Mouse (Mus musculus) midbrain, embryonic 12.5 days (tissue): ENCODE results near the gene Ddb1. TPM values are rescaled to one million over a fixed set of nuclear protein-coding genes. Genes with fewer than 3 reads are reported as not detected.
"Not testable (repeated sequence)": the region's sequence is repeated elsewhere in the genome, so short reads cannot be mapped to it uniquely, and the experiment has no call there.

Experiments used
- ATAC-seq: fragments of 200-750 bp; cut with Nextera tagmentation; 2 replicates; pipeline ENCODE4 v1.8.0; 2017; ENCODE audit warnings: low read depth, moderate TSS enrichment, moderate library complexity; ENCODE audit not compliant: low FRiP score
- H3K27ac ChIP-seq: fragments of 300-500 bp; sonication (generic); replicated peaks from 2 replicates; pipeline ENCODE4 v1.5.1; 2016; ENCODE audit warnings: mild to moderate bottlenecking
- H3K27me3 ChIP-seq: fragments of 300-500 bp; sonication (generic); 2 replicates; pipeline ENCODE4 v1.6.1; 2016; ENCODE audit warnings: mild to moderate bottlenecking
- H3K36me3 ChIP-seq: fragments of 300-500 bp; sonication (generic); 2 replicates; pipeline ENCODE4 v1.6.1; 2016
- H3K4me1 ChIP-seq: fragments of 300-500 bp; sonication (generic); 2 replicates; pipeline ENCODE4 v1.6.1; 2016
- H3K4me2 ChIP-seq: fragments of 300-500 bp; sonication (generic); replicated peaks from 2 replicates; pipeline ENCODE4 v1.6.1; 2016; ENCODE audit warnings: mild to moderate bottlenecking, moderate library complexity
- H3K4me3 ChIP-seq: fragments of 300-500 bp; sonication (generic); 2 replicates; pipeline ENCODE4 v1.5.1; 2016; ENCODE audit warnings: mild to moderate bottlenecking
- H3K9ac ChIP-seq: fragments of 300-500 bp; sonication (generic); replicated peaks from 2 replicates; pipeline ENCODE4 v1.6.1; 2016; ENCODE audit warnings: mild to moderate bottlenecking, moderate library complexity
- H3K9me3 ChIP-seq: fragments of 300-500 bp; sonication (generic); 2 replicates; pipeline ENCODE4 v1.6.1; 2016; ENCODE audit warnings: mild to moderate bottlenecking
- WGBS: fragments of 180-500 bp; shearing (Covaris S2); methylation state at CpG from one replicate; pipeline ENCODE4 v1.1.7; 2016; 5-methylcytosine and 5-hydroxymethylcytosine counted together
- polyA plus RNA-seq: library from polyadenylated mRNA; unstranded; fragments of >200 nt; fragmentation: Nextera tagmentation; extraction: Ambion mirVana; gene quantifications from 2 replicates; pipeline ENCODE4 v1.2.1, GENCODE M21; 2016

Gene Ddb1
- 406 and 413 TPM in 2 replicates for polyA plus RNA-seq

DNA sequence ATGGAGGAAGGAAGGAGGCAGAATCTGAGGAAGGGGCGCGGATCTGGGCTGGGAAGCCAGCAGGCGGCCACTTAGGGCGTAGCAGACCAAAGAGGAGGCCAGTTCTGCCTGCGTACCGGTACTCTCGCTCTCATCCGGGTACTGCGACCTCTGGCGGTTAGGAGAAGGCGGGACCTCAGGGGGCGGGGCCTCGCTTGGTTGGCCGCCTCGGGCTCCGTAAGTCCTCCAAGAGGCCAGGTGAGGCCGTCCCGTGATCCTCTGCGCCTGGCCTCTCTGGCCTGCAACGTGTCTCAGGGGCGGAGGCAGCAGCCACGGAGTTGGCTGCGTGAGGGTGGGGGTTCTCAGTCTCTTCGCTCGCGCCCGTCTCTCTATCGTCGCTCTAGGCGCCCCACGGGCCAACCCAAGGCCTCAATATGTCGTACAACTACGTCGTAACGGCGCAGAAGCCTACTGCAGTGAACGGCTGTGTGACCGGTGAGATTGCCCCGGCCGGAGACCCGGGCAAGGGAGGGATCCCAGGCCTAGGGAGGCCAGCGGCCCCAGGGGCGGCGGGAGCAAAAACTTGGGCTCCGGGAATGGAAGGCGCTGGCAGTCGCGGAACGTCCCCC is at the start of gene Ddb1, which contains the start of gene Tkfc:
Ddb1 (plus strand) TSS at position 35 of the 608 bp plus-strand sequence.
Tkfc (minus strand) TSS at position 362 of the 608 bp plus-strand sequence.
- H3K9me3 ChIP-seq = no peaks in the 10 kb centered on the region
- under 1% methylated on average over 49 of the region's 49 CpGs for WGBS
- peak within 1 kb of the TSS; percentile 86 for H3K4me2 ChIP-seq
- H3K27ac ChIP-seq = peak within 1 kb of the TSS; percentile 90
- H3K4me3 ChIP-seq = peak within 1 kb of the TSS; percentile 96
- peaks cover 31% of the 10 kb centered on the region for H3K36me3 ChIP-seq
- peak within 1 kb of the TSS; percentile 94 for H3K9ac ChIP-seq
- ATAC-seq = peak; percentile 97
- H3K27me3 ChIP-seq = no peaks in the 10 kb centered on the region
- H3K4me1 ChIP-seq = peaks cover 33% of the 10 kb centered on the region

DNA sequence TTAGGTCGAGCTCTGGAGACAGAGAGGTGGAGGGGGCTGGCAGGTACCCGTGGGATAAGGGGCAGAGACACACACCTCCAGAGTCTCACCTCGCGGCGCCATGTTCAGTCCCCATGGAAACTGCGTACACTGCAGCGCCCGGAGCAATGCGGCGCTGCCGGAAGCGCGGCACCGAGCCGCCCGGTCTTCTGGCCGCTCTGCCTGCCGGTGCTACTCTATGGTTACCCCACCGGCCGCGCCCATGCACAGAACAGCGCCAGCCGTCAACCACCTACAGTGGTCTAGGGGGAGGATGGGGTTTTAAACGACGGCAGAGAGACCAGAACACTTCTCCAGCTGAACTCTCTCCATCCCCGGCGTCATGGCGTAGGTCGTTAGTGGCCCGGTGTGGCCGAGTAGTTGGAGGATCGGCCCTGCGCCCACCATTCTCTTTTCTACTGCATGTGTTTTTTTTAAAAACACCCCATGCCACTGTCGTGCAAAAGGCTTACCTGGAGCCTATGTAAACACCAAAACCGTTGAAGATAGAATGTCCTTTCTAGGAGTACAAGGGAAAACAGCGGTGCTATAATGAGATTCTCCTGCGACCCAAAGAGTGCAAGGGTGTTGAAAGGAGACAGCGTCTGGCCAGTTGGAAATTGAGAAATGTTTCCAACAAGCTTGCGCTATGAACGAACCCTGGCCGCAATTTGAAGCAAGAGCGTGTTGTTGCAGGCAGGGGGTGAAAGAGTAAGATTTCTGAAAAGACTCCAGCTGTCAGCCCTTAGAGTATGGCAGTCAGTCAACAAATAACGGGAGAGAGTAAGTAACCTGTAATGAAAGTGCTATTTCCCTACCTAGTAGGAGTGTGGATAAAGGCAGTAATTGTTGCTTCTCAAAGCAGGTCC is 49.3 kb upstream of the Ddb1 start, which contains the start of gene Tmem216:
Tmem216 (minus strand) TSS at position 615 of the 887 bp plus-strand sequence.
- 2% methylated on average over 43 of the region's 43 CpGs for WGBS
- H3K9me3 ChIP-seq = no peaks in the 10 kb centered on the region
- peak; percentile 99 for ATAC-seq
- peak within 1 kb of the TSS; percentile 77 for H3K27ac ChIP-seq
- peak within 1 kb of the TSS; percentile 66 for H3K4me3 ChIP-seq
- H3K27me3 ChIP-seq = no peaks in the 10 kb centered on the region
- H3K4me1 ChIP-seq = peaks cover 18% of the 10 kb centered on the region
- peak within 1 kb of the TSS; percentile 75 for H3K9ac ChIP-seq
- peaks cover 18% of the 10 kb centered on the region for H3K36me3 ChIP-seq
- peak within 1 kb of the TSS; percentile 74 for H3K4me2 ChIP-seq

DNA sequence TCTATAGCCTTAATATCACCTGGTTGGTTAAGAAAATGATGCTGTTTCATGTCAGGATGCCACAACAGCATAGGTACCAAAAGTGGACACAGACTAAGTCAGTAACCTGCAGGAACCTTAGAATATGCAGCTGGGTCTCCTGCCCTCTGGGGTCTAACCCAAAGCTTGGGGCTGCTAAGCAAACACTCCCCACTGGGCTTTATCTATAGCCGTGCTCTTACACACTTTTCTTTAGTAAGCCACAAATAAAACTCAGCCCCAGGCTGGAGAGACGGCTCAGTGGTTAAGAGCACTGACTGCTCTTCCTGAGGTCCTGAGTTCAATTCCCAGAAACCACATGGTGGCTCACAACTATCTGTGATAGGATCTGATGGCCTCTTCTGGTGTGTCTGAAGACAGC is 48.1 kb upstream of the Ddb1 start:
- H3K36me3 ChIP-seq = peaks cover 8% of the 10 kb centered on the region
- WGBS = 82% methylated on average over 2 of the region's 2 CpGs
- H3K27ac ChIP-seq = no peak overlapping the region
- no peaks in the 10 kb centered on the region for H3K9me3 ChIP-seq
- H3K27me3 ChIP-seq = no peaks in the 10 kb centered on the region
- H3K9ac ChIP-seq = no peak overlapping the region
- H3K4me3 ChIP-seq = no peak overlapping the region
- H3K4me2 ChIP-seq = no peak overlapping the region
- no peak for ATAC-seq
- H3K4me1 ChIP-seq = peaks cover 18% of the 10 kb centered on the region

DNA sequence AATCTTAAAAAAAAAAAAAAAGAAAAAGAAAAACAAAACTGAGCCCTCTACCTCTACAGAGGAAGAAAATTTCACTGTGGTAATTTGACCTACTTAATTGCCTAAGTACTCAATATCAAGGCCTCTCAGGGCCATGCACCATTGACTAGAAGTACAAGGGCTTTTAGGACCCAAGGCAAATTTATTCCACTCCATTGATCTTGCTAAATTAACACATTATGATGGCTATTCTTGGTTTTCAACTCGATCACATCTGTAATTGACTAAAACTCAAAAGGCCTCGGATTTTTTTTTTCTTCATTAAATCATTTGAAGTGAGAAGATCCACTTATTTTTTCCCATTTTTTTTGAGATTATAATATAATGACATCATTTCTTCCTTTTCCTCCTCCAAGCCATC is 47.7 kb upstream of the Ddb1 start:
- H3K27ac ChIP-seq = no peak overlapping the region
- H3K36me3 ChIP-seq = peaks cover 6% of the 10 kb centered on the region; the same call in 1 of the 2 replicates
- ATAC-seq = no peak
- no peak overlapping the region for H3K4me3 ChIP-seq
- H3K27me3 ChIP-seq = no peaks in the 10 kb centered on the region
- H3K4me1 ChIP-seq = peaks cover 18% of the 10 kb centered on the region
- whole genome bisulfite sequencing = 84% methylated on average over 2 of the region's 2 CpGs
- no peak overlapping the region for H3K9ac ChIP-seq
- no peak overlapping the region for H3K4me2 ChIP-seq
- H3K9me3 ChIP-seq = no peaks in the 10 kb centered on the region

DNA sequence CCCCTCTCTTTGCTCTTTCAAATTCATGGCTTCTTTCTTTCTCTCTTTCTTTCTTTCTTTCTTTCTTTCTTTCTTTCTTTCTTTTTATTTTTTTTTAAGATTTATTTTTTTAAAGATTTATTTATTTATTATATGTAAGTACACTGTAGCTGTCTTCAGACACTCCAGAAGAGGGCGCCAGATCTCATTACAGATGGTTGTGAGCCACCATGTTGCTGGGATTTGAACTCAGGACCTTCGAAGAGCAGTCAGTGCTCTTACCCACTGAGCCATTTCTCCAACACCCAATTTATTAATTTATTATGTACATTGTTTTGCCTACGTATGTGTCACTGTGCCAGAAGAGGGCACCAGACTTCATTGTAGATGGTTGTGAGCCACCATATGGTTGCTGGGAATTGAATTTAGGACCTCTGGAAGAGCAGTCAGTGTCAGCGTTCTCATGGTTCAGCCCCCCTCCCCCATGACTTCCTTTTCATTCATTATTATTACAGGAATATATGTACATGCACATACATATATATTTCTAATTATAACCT is 47.2 kb upstream of the Ddb1 start:
- H3K4me2 ChIP-seq, H3K9ac ChIP-seq, ATAC-seq, H3K9me3 ChIP-seq, H3K27me3 ChIP-seq, H3K4me3 ChIP-seq, H3K36me3 ChIP-seq, H3K27ac ChIP-seq: not testable (repeated sequence)
- 74% methylated on average over 4 of the region's 4 CpGs for WGBS
- peaks cover 18% of the 10 kb centered on the region for H3K4me1 ChIP-seq

DNA sequence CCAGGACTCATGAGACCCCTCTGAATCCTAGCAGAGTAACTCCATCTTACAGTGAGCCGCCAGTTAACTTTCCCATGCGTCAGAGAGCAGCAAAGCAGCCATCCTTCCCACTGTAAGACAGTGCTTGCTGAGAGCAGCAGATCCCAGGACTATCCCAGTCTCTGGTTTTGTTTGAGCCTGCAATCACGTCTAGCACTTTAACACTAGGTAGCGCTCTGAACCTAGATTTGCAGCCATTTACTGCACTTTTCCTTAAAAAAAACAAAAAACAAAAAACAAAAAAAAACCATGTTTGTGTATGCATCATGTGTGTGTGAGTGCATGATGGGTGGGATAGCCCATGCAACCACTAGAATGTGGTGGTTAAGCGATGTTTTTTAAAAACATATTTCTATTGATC is 45.0 kb upstream of the Ddb1 start:
- peaks cover 11% of the 10 kb centered on the region for H3K4me1 ChIP-seq
- no peak for ATAC-seq
- WGBS = 41% methylated on average over 5 of the region's 5 CpGs

DNA sequence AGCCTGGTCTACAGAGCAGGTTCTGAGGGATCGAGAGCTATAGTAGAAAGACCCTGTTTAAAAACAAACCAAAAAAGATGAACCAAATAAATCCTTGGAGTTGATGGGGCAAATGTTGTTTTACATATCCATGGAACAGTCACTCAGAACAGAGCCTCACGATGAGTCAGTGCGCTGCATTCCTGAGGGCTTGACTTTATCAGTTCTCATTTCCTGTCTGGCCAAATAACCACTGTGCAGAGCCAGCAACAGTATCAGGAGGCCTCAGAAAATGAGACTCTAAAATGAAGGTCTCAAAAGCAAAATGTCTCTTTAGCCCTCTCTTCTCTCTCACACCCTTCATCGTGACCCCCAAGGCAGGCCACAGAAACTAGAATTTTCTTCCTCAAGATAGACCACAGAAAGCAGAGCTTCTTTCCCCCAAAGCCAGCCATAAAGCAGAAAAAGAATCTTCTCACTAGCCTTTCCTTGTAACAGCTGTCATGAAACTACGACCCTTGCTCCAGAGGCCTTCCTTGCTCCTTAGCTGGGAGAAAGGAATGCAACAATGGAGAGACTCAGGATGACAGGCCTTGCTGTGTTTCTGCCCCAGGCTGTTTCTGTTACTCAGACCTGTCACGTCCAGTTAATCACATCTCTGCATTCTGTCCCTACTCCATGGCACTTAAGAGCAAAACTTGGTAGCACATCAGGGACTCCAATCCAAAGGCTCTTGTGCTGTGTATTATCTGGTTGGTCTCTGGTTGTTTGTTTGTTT is 43.4 kb upstream of the Ddb1 start:
- H3K4me1 ChIP-seq = 0 out of 2 replicates have a peak, but pooled peaks cover under 1% of the 10 kb centered on the region
- H3K27ac ChIP-seq = no peak overlapping the region
- no peak overlapping the region for H3K9ac ChIP-seq
- H3K36me3 ChIP-seq = no peaks in the 10 kb centered on the region
- no peak overlapping the region for H3K4me2 ChIP-seq
- H3K27me3 ChIP-seq = no peaks in the 10 kb centered on the region
- no peak overlapping the region for H3K4me3 ChIP-seq
- no peak for ATAC-seq
- H3K9me3 ChIP-seq = no peaks in the 10 kb centered on the region
- WGBS = 70% methylated on average over 6 of the region's 6 CpGs

More for the DNA sequence above, 45.0 kb upstream of the Ddb1 start:
- H3K9me3 ChIP-seq = no peaks in the 10 kb centered on the region
- no peak overlapping the region for H3K9ac ChIP-seq
- H3K27me3 ChIP-seq = no peaks in the 10 kb centered on the region
- no peak overlapping the region for H3K4me2 ChIP-seq
- no peak overlapping the region for H3K4me3 ChIP-seq
- no peak overlapping the region for H3K27ac ChIP-seq
- H3K36me3 ChIP-seq = no peaks in the 10 kb centered on the region

DNA sequence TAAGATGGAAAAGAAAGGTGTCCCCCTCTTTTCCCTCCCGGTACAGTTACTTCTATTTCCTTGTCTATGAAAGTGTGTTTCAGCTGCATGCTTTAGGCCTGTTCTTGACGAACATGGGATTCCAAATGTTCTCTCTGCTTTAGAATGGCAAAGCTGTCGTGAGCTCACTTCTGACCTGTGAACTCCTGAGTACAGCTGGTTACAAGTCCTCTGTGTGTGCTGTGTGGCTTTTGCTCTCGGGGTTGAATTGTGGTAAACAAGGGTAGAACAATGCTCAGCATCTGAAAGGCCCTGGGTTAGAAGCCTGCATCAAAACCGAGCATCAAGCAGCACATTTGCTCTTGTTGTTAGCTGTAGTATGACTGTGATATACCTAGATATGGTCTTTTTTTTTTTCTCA is 42.8 kb upstream of the Ddb1 start:
- Histone ChIP-seq H3K9ac (no peak overlapping the region), H3K27ac (no peak overlapping the region), H3K27me3 (no peaks in the 10 kb centered on the region), H3K36me3 (no peaks in the 10 kb centered on the region), H3K4me2 (no peak overlapping the region), H3K4me3 (no peak overlapping the region), H3K4me1 (no peaks in the 10 kb centered on the region), H3K9me3 (no peaks in the 10 kb centered on the region)
- 56% methylated on average over 5 of the region's 5 CpGs for WGBS
- no peak for ATAC-seq

DNA sequence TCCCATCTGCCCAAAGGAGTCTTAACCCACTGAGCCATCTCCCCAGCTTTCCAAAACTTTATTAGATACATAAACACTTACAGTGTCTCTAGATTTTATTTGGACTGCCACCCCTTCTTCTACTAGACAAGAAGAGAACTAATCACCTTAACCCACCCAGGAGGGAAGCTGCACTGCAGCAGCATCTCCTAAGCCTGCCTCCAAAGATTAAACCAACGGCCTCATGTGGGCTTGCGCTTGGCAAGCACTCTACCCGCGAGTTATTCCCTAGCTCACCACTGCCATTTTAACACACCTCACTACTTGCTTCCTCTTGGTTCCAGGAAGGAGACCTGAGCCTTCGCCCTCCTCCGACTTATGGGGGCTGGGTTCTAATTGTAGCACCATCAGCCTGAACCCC is 40.8 kb upstream of the Ddb1 start:
- no peak for ATAC-seq
- no peaks in the 10 kb centered on the region for H3K27me3 ChIP-seq
- H3K9ac ChIP-seq = no peak overlapping the region
- no peak overlapping the region for H3K4me3 ChIP-seq
- H3K36me3 ChIP-seq = peaks cover 6% of the 10 kb centered on the region; the same call in 1 of the 2 replicates
- H3K4me2 ChIP-seq = no peak overlapping the region
- no peaks in the 10 kb centered on the region for H3K9me3 ChIP-seq
- no peaks in the 10 kb centered on the region for H3K4me1 ChIP-seq
- WGBS = 90% methylated on average over 6 of the region's 6 CpGs
- H3K27ac ChIP-seq = no peak overlapping the region

DNA sequence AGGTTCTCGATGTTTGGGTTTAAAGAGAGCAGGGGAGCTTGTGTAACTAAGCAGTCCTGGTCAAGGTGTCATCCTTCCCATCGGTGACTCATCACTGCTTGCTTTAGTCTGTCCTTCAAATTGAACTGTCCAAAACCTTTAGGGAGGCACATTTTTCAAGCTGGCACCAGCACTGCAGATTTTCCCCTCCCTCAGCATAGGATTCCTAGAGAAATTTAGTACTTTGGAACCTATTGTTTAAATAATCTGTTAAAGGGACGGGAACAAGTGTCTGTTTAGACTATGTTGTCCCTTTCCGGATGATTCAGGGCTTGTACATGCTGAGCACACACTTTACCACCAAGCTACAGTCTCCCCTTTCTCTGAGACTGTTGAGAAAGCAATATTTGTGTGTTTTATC is 39.9 kb upstream of the Ddb1 start:
- Histone ChIP-seq H3K36me3 (peaks cover 15% of the 10 kb centered on the region; the same call in 1 of the 2 replicates), H3K27me3 (no peaks in the 10 kb centered on the region), H3K4me3 (no peak overlapping the region), H3K9ac (no peak overlapping the region), H3K9me3 (no peaks in the 10 kb centered on the region), H3K4me2 (no peak overlapping the region), H3K4me1 (no peaks in the 10 kb centered on the region), H3K27ac (no peak overlapping the region)
- ATAC-seq = no peak
- 84% methylated on average over 4 of the region's 4 CpGs for WGBS

DNA sequence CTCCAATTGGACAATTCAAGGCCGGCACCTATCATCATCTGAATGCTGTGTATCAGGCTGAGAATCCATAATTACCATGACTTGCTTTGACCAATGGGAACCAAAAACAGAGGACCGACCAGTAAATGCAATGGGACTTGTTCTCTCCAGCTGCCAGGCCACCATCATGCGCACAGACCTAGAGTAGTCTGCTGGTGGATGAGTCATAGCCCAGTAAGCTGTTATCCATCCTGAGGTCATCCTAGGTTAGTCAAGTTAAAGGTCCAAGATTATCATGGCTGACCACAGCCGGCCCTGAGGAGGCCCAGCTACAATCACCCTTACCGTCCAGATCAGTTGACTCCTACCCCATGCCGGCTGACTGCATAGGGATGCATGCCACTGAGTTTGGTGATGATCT is 35.5 kb upstream of the Ddb1 start:
- 96% methylated on average over 6 of the region's 6 CpGs for WGBS
- peaks cover 55% of the 10 kb centered on the region for H3K36me3 ChIP-seq

More for the DNA sequence above, 35.5 kb upstream of the Ddb1 start:
- H3K9me3 ChIP-seq = no peaks in the 10 kb centered on the region
- no peaks in the 10 kb centered on the region for H3K27me3 ChIP-seq
- H3K9ac ChIP-seq = no peak overlapping the region
- no peaks in the 10 kb centered on the region for H3K4me1 ChIP-seq
- no peak overlapping the region for H3K27ac ChIP-seq
- no peak overlapping the region for H3K4me3 ChIP-seq
- ATAC-seq = no peak
- H3K4me2 ChIP-seq = no peak overlapping the region
